Mouse (Mus musculus) G1E (cell line): Measurements from ENCODE around the gene Lrch1. TPM values are rescaled to one million over a fixed set of nuclear protein-coding genes. Genes with fewer than 3 reads are reported as not detected.

Experiments
- ATAC-seq: 2 replicates; pipeline ENCODE4 v1.8.0; 2016; ENCODE audit warnings: mild to moderate bottlenecking; ENCODE audit not compliant: insufficient number of reproducible peaks, poor library complexity, low FRiP score, severe bottlenecking; ENCODE audit errors: extremely low read depth
- DNase-seq: peaks from one replicate; pipeline ENCODE4 v3.0.0; 2012; ENCODE audit warnings: low spot score
- H3K27me3 ChIP-seq: 2 replicates; pipeline ENCODE4 v1.6.1; 2012; ENCODE audit warnings: mild to moderate bottlenecking, low read length, inconsistent platforms; ENCODE audit not compliant: insufficient read depth
- H3K36me3 ChIP-seq: replicated peaks from 2 replicates; pipeline ENCODE3; 2012; ENCODE audit warnings: mild to moderate bottlenecking, inconsistent platforms
- H3K4me1 ChIP-seq: 2 replicates; pipeline ENCODE4 v1.6.1; 2012; ENCODE audit warnings: low read depth, low read length, inconsistent platforms, mixed read lengths; ENCODE audit not compliant: insufficient read depth
- H3K4me3 ChIP-seq: 2 replicates; pipeline ENCODE4 v1.5.1; 2012; ENCODE audit warnings: low read depth, mild to moderate bottlenecking, inconsistent platforms, low read length, moderate library complexity, mixed read lengths
- H3K9me3 ChIP-seq: replicated peaks from 2 replicates; pipeline ENCODE4 v1.6.1; 2012; ENCODE audit warnings: inconsistent platforms
- CTCF ChIP-seq: IDR thresholded peaks from 2 replicates; pipeline ENCODE4 v1.5.1; 2012; ENCODE audit warnings: low read depth, low read length, inconsistent platforms, mixed read lengths
- GATA1 ChIP-seq: IDR thresholded peaks from 2 replicates; pipeline ENCODE4 v1.6.1; 2012; ENCODE audit warnings: borderline replicate concordance, low read length, inconsistent platforms, mixed read lengths
- GATA2 ChIP-seq: IDR thresholded peaks from 2 replicates; pipeline ENCODE4 v1.6.1; 2012; ENCODE audit warnings: low read depth, low read length, inconsistent platforms, borderline replicate concordance
- POLR2AphosphoS5 ChIP-seq: IDR thresholded peaks from 2 replicates; pipeline ENCODE4 v1.6.1; 2012; ENCODE audit warnings: low read depth, low read length, inconsistent platforms; ENCODE audit not compliant: insufficient replicate concordance
- TAL1 ChIP-seq: conservative IDR thresholded peaks from 2 replicates; pipeline ENCODE4 v1.6.1; 2012; ENCODE audit warnings: low read depth, low read length, inconsistent platforms, mixed read lengths
- polyA plus RNA-seq: library from polyadenylated mRNA; stranded (reverse); fragments of >175 nt; gene quantifications from 2 replicates; pipeline ENCODE4 v1.2.3, GENCODE M21; 2012
- total RNA-seq, 2 experiments: library from RNA; stranded (forward) in 1 of 2; stranded (reverse) in 1 of 2; fragments of 200-1000 nt in 1 of 2; fragments of >200 nt in 1 of 2; fragmentation: Nextera tagmentation in 1 of 2; gene quantifications; 2 replicates each; pipeline ENCODE4 v1.2.3; 2014 to 2017

Lrch1 gene
- total and polyA plus RNA-seq, 3 experiments = 0.16 TPM; not detected in 2

- no peak for ATAC-seq
- TF ChIP-seq GATA2 = no peak
- TF ChIP-seq TAL1 = no peak
- TF ChIP-seq GATA1 = no peak
- TF ChIP-seq POLR2AphosphoS5 = no peak
- TF ChIP-seq CTCF = no peak
Measured at GRCm38 (mm10) chr14:74893085-74893648, 54.5 kb downstream of the Lrch1 start.

GRCm38 (mm10) chr14:74889304-74889703, 58.4 kb downstream of the Lrch1 start:
- TF ChIP-seq GATA2 (no peak), GATA1 (no peak), TAL1 (no peak), POLR2AphosphoS5 (no peak), CTCF (no peak)
- peaks cover 3% of the 10 kb centered on the region for H3K27me3 ChIP-seq
- no peak for ATAC-seq
- H3K4me1 ChIP-seq = no peaks in the 10 kb centered on the region
- no peak for DNase-seq
- no peaks in the 10 kb centered on the region for H3K9me3 ChIP-seq
- no peak overlapping the region for H3K4me3 ChIP-seq
- no peaks in the 10 kb centered on the region for H3K36me3 ChIP-seq

More at GRCm38 (mm10) chr14:74893085-74893648, 54.5 kb downstream of the Lrch1 start:
- DNase-seq = no peak
- Histone ChIP-seq H3K4me1 (no peaks in the 10 kb centered on the region), H3K4me3 (no peak overlapping the region; the same call in 1 of the 2 replicates), H3K27me3 (peaks cover 3% of the 10 kb centered on the region; the same call in 1 of the 2 replicates), H3K9me3 (no peaks in the 10 kb centered on the region), H3K36me3 (no peaks in the 10 kb centered on the region)

- TF ChIP-seq GATA1 = no peak
- no peak for TF ChIP-seq TAL1
- no peak for TF ChIP-seq POLR2AphosphoS5
- no peak for TF ChIP-seq CTCF
- no peak for TF ChIP-seq GATA2
- Histone ChIP-seq H3K4me3 (no peak overlapping the region), H3K9me3 (no peaks in the 10 kb centered on the region), H3K4me1 (no peaks in the 10 kb centered on the region), H3K36me3 (no peaks in the 10 kb centered on the region), H3K27me3 (peaks cover 1% of the 10 kb centered on the region)
- no peak for ATAC-seq
- no peak for DNase-seq
Measured at GRCm38 (mm10) chr14:74888103-74888502, 59.6 kb downstream of the Lrch1 start.

GRCm38 (mm10) chr14:74886453-74886852, 61.2 kb downstream of the Lrch1 start:
- DNase-seq (no peak), ATAC-seq (no peak)
- H3K4me1 ChIP-seq = no peaks in the 10 kb centered on the region
- no peak overlapping the region for H3K4me3 ChIP-seq
- no peak for TF ChIP-seq CTCF
- no peaks in the 10 kb centered on the region for H3K9me3 ChIP-seq
- no peaks in the 10 kb centered on the region; the same call in 1 of the 2 replicates for H3K27me3 ChIP-seq
- H3K36me3 ChIP-seq = no peaks in the 10 kb centered on the region

- H3K4me1 ChIP-seq = no peaks in the 10 kb centered on the region
- DNase-seq (no peak), ATAC-seq (no peak)
- no peak for TF ChIP-seq CTCF
- TF ChIP-seq GATA2 = no peak
- no peak for TF ChIP-seq GATA1
- TF ChIP-seq TAL1 = no peak
- no peak for TF ChIP-seq POLR2AphosphoS5
- H3K36me3 ChIP-seq = no peaks in the 10 kb centered on the region
- no peaks in the 10 kb centered on the region; the same call in 1 of the 2 replicates for H3K27me3 ChIP-seq
- H3K9me3 ChIP-seq = no peaks in the 10 kb centered on the region
- H3K4me3 ChIP-seq = no peak overlapping the region
Measured at GRCm38 (mm10) chr14:74884920-74885319, 62.8 kb downstream of the Lrch1 start.

GRCm38 (mm10) chr14:74884024-74884680, 63.5 kb downstream of the Lrch1 start:
- Histone ChIP-seq H3K9me3 (no peaks in the 10 kb centered on the region), H3K4me3 (no peak overlapping the region), H3K4me1 (no peaks in the 10 kb centered on the region), H3K27me3 (no peaks in the 10 kb centered on the region; the same call in 1 of the 2 replicates), H3K36me3 (no peaks in the 10 kb centered on the region)
- TF ChIP-seq GATA1 = no peak
- TF ChIP-seq GATA2 = no peak
- TF ChIP-seq POLR2AphosphoS5 = no peak
- no peak for TF ChIP-seq TAL1
- TF ChIP-seq CTCF = no peak
- no peak for ATAC-seq
- DNase-seq = no peak
